Mouse (Mus musculus): ENCODE data around the gene Dclk1. TPM values are rescaled to one million over a fixed set of nuclear protein-coding genes. Genes with fewer than 3 reads are reported as not detected.

Gene Dclk1
- polyA plus RNA-seq, 1 experiment from 2014 or later, result 253 TPM

DNA sequence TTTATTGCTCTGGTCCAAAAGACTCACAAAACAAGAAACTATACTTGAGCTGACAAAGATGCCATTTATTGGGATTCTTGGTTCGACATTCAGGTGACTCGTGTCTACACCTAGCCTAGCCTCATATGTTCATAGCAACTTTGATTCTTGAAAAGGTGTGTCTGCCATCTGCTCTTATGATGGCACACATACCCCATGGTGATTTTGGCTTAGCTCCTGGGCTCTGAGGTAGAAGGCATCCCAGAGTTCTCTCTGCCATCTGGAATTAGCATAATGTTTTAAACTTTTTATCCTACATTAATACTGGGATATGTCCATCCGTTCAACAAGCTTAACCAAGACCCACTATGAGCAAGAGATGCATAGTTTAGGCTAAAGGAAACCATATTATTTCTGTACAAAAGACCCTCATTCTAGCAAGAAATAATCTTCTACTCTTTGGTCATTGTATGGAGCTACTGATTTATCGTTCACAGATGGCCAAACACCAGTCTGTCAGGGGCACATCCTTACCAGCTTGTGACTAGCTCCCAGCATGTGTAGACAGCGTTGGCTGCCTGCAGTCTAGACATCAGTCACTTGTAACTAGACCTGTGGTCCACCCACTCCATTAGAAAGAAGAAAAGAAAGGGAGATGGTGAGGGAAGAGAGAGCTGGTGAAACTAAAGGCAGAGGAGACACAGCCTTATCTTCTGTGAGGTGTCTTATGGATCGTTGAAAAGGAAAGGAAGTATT is 298.4 kb downstream of the Dclk1 start:
- Histone ChIP-seq H3K9me3 (no peaks in the 10 kb centered on the region), H3K27me3 (no peaks in the 10 kb centered on the region), H3K4me1 (peaks cover 34% of the 10 kb centered on the region), H3K4me3 (no peak overlapping the region), H3K4me2 (replicated peaks) (no peak overlapping the region), H3K27ac (replicated peaks) (0 out of 2 replicates have a peak overlapping the region, but pooled peaks have one; percentile 4), H3K36me3 (no peaks in the 10 kb centered on the region), H3K9ac (replicated peaks) (no peak overlapping the region)
- 0 out of 2 replicates have a peak, but pooled peaks have one; percentile 23 for ATAC-seq (replicated peaks)
- WGBS, result 80% methylated on average over 6 of the region's 6 CpGs

DNA sequence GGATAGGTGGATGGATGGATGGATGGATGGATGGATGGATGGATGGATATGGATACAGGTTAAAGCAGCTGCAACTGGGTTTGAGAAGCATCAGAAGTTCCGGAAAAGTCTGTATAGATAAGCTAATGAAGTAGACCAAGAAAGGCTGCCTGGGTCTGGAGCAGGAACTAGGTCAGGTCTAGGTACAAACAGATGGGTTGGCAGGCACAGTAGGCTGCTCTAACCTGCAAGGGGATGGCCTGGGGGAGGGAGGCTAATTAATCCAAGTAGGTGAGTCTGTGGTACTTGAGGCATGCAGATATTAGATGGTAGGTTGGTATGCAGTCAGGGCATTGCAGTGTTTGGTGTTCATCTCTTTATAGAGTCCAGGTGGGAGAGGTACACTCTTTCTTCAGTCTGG is 299.6 kb downstream of the Dclk1 start:
- H3K9ac ChIP-seq (replicated peaks), result no peak overlapping the region
- ATAC-seq (replicated peaks), result peak; percentile 28; the same call in 1 of the 2 replicates

DNA sequence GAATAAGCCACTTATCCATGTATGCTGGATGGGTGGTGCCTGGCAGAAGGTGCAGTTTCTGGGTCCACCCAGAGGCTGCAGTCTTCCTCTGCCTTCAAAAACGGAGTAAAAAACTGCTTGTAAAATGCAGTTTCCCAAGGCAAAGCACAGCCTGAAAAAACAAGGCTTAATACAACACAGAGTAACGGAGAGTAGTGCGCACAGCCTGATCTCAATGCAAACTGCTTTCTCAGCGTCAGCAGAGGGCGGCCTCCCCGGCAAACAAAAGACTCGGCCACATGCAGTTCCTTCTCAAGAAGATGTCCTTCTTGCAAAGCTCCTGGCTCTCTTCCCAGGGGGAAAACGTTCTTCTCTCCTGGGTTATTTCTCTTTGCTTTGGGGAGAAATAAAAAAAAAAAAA is 300.1 kb downstream of the Dclk1 start:
- Histone ChIP-seq H3K36me3 (no peaks in the 10 kb centered on the region), H3K4me1 (peaks cover 34% of the 10 kb centered on the region), H3K4me2 (replicated peaks) (peak overlapping the region; percentile 29), H3K4me3 (no peak overlapping the region), H3K9me3 (no peaks in the 10 kb centered on the region), H3K27ac (replicated peaks) (peak overlapping the region; percentile 53), H3K27me3 (no peaks in the 10 kb centered on the region), H3K9ac (replicated peaks) (peak overlapping the region; percentile 27; the same call in 1 of the 2 replicates)
- 1% methylated on average over 8 of the region's 8 CpGs for WGBS
- ATAC-seq (replicated peaks), result peak; percentile 69

More for the DNA sequence above, 299.6 kb downstream of the Dclk1 start:
- Histone ChIP-seq H3K27ac (replicated peaks) (peak overlapping the region; percentile 53; the same call in 1 of the 2 replicates), H3K4me2 (replicated peaks) (0 out of 2 replicates have a peak overlapping the region, but pooled peaks have one; percentile 29), H3K9me3 (no peaks in the 10 kb centered on the region), H3K4me3 (no peak overlapping the region), H3K27me3 (no peaks in the 10 kb centered on the region), H3K4me1 (peaks cover 34% of the 10 kb centered on the region), H3K36me3 (no peaks in the 10 kb centered on the region)
- WGBS, result 95% methylated on average over 1 of the region's 1 CpGs

DNA sequence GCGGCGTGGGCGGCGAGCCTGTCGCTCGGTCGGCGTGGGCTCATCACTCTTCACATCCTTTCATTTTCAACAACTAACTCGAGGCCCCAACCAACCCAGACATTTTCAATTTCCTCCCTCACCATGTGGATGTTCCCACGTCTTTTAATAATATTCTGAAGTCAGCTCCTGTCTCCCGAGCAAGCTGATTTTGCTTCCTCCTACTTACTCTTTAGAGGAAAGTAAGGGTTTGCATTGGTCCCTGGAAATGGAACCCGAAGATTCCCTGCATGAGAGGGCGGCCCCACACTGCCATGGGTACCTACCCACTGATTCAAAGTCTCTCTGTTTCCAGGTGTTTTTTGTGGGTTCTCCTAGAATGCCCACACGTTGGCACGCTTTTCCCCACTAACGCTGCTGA is 300.8 kb downstream of the Dclk1 start:
- Histone ChIP-seq H3K4me1 (peaks cover 34% of the 10 kb centered on the region), H3K9me3 (no peaks in the 10 kb centered on the region), H3K9ac (replicated peaks) (peak overlapping the region; percentile 27; the same call in 1 of the 2 replicates), H3K27me3 (no peaks in the 10 kb centered on the region), H3K4me2 (replicated peaks) (peak overlapping the region; percentile 29), H3K36me3 (no peaks in the 10 kb centered on the region), H3K4me3 (no peak overlapping the region), H3K27ac (replicated peaks) (peak overlapping the region; percentile 53)
- 70% methylated on average over 16 of the region's 16 CpGs for WGBS
- ATAC-seq (replicated peaks), result no peak

DNA sequence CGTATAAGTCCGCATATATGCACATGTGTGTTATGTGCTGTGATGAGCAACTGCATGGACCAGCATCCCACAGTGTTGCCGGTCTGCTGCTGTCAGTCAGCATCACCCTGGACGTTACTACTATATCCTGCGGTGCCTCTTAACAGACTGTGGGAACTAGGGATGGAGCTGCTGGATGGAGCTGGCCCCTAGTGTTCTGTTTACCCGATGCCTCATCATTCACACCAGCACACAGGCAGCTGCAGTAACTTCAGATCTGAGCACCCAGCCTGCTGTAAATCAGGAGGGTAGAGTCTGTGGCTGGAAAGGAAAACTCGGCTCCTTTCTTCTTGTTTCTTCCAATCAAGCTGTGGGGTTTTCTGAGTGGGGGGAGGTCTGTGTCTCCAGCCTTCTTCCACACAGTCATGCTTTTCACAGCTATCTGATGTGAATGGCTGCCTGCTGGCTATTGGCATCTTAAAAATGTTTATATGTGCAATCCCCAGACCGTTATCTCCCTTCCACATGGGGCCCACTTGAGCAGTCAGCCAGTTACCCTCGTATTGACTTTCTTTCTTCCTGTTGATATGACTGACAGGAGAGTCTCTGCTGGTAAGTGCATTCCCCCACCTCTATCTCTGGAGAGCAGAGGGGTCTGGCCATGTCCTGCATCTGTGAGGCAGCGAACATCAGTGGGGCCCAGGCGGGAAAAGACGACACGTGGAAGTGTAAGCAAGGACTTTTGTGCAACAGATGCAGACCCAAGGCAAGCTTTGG is 301.9 kb downstream of the Dclk1 start:
- Histone ChIP-seq H3K9me3 (no peaks in the 10 kb centered on the region), H3K27me3 (no peaks in the 10 kb centered on the region), H3K4me1 (peaks cover 34% of the 10 kb centered on the region), H3K9ac (replicated peaks) (no peak overlapping the region), H3K27ac (replicated peaks) (no peak overlapping the region), H3K36me3 (no peaks in the 10 kb centered on the region), H3K4me3 (no peak overlapping the region), H3K4me2 (replicated peaks) (no peak overlapping the region)
- 69% methylated on average over 13 of the region's 13 CpGs for WGBS
- no peak for ATAC-seq (replicated peaks)

DNA sequence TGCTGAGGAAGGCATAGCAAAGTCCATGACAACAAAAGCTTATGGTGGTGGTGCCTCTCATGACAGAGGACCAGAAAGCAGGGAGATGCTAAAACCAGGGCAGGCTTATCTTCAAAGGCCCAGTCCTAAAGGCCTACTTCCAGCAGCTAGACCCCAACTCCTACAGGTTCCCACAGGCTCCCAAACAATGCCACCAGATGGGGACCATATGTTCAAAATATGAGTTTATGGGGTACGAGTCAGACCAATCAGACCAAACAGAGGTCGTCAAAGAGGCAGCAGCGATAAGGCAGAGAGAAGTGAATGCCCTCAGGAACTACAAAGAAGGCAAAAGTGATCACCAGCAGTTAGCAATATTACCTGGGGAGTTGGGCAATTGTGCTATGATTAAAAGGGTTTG is 303.1 kb downstream of the Dclk1 start:
- Histone ChIP-seq H3K4me1 (peaks cover 26% of the 10 kb centered on the region), H3K9ac (replicated peaks) (no peak overlapping the region), H3K9me3 (no peaks in the 10 kb centered on the region), H3K36me3 (no peaks in the 10 kb centered on the region), H3K4me2 (replicated peaks) (no peak overlapping the region), H3K4me3 (no peak overlapping the region), H3K27ac (replicated peaks) (no peak overlapping the region), H3K27me3 (no peaks in the 10 kb centered on the region)
- WGBS, result 83% methylated on average over 3 of the region's 3 CpGs
- no peak for ATAC-seq (replicated peaks)

DNA sequence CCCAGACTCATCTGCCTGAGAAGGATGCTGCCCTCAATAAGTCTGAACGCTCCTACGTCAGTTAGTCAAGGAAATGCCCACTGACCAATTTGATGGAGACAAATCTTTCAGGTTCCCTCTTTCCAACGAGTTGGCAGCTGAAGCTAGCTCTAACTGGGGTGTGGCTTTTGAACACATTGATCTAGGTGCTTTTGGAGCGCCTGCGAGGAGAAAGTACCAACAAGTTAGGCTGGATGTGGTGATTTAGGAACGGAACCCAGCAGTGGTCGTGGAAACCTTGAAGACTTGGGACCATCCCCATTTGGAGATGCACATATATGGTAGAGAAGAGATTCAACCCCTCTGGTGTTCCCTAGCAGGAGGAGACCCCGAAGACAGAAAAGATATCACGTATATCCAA is 303.8 kb downstream of the Dclk1 start:
- Histone ChIP-seq H3K27ac (replicated peaks) (no peak overlapping the region), H3K9me3 (no peaks in the 10 kb centered on the region), H3K4me2 (replicated peaks) (no peak overlapping the region), H3K4me3 (no peak overlapping the region), H3K27me3 (no peaks in the 10 kb centered on the region), H3K4me1 (peaks cover 20% of the 10 kb centered on the region), H3K9ac (replicated peaks) (no peak overlapping the region), H3K36me3 (no peaks in the 10 kb centered on the region)
- ATAC-seq (replicated peaks), result no peak
- WGBS, result 90% methylated on average over 9 of the region's 9 CpGs

DNA sequence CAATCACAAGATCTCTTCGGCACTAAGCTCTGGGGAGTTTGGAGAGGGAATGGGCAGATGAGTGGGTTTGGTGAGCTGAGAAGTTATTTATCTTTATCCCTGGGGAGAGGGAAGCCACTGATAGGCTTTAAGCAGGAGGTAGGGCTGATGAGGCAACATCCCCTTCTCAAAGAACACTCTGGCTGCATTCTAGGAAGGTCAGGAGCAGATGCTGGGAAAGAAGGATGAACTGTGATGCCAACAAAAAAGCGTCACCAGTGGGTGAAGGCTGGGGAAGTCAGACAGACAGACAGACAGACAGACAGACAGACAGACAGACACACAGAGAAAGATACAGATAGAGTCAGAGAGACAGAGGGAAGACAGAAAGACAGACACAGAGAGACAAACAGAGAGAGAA is 304.9 kb downstream of the Dclk1 start:
- no peaks in the 10 kb centered on the region for H3K9me3 ChIP-seq
- WGBS, result 75% methylated on average over 2 of the region's 2 CpGs
- no peak for ATAC-seq (replicated peaks)

DNA sequence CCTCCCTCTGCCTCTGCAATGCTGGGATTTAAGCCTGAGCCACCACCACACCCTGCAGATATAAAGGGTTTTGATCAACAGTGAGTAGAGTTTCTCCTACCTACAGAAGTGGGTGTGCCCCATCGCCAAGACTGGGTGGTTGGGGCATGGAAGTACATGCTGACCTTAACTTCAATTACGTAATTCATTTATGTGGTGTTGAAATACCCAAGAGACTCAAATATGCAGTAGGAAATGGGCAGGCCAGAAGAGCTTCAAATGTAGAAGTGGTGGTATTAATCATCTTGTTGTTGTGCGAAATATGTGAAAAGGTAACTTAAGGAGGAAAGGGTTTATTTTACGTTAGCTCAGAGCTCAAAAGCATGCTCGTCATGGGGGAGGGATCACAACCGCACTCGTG is 307.2 kb downstream of the Dclk1 start:
- Histone ChIP-seq H3K27ac (replicated peaks) (no peak overlapping the region), H3K4me1 (no peaks in the 10 kb centered on the region), H3K4me3 (no peak overlapping the region), H3K9me3 (no peaks in the 10 kb centered on the region), H3K9ac (replicated peaks) (no peak overlapping the region), H3K4me2 (replicated peaks) (no peak overlapping the region), H3K27me3 (no peaks in the 10 kb centered on the region), H3K36me3 (no peaks in the 10 kb centered on the region)
- no peak for ATAC-seq (replicated peaks)
- 93% methylated on average over 7 of the region's 7 CpGs for WGBS

More for the DNA sequence above, 304.9 kb downstream of the Dclk1 start:
- Histone ChIP-seq H3K27me3 (no peaks in the 10 kb centered on the region), H3K4me1 (peaks cover 16% of the 10 kb centered on the region), H3K36me3 (no peaks in the 10 kb centered on the region), H3K9ac (replicated peaks) (no peak overlapping the region), H3K4me2 (replicated peaks) (no peak overlapping the region), H3K4me3 (no peak overlapping the region), H3K27ac (replicated peaks) (no peak overlapping the region)

DNA sequence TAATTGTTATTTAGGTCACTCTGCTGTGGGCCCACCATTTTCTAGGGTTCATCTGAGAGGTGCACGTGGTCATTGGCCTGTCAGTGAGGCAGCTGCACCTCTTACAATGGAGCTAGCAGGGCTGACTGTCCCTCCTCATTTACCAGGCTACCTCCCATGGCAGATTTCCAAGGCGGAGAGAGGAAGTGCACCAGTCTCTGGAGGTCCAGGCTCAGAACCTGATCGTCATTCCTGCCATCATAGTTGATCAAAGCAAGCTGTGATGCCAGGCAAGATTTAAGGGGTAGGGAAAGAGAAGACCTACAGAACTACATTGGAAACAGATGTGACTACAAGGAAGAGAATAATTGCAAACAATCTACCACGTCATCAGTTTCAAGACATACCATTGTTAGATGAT is 308.8 kb downstream of the Dclk1 start:
- no peaks in the 10 kb centered on the region for H3K9me3 ChIP-seq
- H3K4me1 ChIP-seq, result no peaks in the 10 kb centered on the region
- H3K9ac ChIP-seq (replicated peaks), result no peak overlapping the region
- no peaks in the 10 kb centered on the region for H3K36me3 ChIP-seq
- H3K27ac ChIP-seq (replicated peaks), result no peak overlapping the region
- ATAC-seq (replicated peaks), result no peak
- H3K27me3 ChIP-seq, result no peaks in the 10 kb centered on the region
- H3K4me3 ChIP-seq, result no peak overlapping the region
- 75% methylated on average over 4 of the region's 4 CpGs for WGBS
- H3K4me2 ChIP-seq (replicated peaks), result no peak overlapping the region

DNA sequence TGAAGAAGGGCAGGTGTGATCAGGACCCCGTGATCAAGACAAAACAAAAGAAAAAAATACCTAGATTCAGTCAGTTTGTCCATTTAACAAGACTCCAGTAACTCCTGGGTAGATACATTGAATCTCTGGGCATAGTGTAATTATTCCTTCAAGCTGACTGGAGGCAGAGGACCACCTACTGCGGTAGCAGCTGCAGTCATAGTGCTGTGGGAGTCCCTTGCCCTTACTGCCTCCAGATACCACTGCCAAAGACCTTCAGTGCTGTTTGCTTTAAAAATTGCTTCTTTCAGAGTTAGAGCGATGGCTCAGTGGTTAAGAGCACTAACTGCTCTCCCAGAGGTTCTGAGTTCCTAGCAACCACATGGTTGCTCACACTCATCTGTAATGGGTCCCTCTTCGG is 309.7 kb downstream of the Dclk1 start:
- ATAC-seq (replicated peaks), result no peak
- Histone ChIP-seq H3K9me3 (no peaks in the 10 kb centered on the region), H3K4me1 (no peaks in the 10 kb centered on the region), H3K4me2 (replicated peaks) (no peak overlapping the region), H3K4me3 (no peak overlapping the region), H3K36me3 (no peaks in the 10 kb centered on the region), H3K27me3 (no peaks in the 10 kb centered on the region), H3K27ac (replicated peaks) (no peak overlapping the region), H3K9ac (replicated peaks) (no peak overlapping the region)
- 87% methylated on average over 4 of the region's 4 CpGs for WGBS

DNA sequence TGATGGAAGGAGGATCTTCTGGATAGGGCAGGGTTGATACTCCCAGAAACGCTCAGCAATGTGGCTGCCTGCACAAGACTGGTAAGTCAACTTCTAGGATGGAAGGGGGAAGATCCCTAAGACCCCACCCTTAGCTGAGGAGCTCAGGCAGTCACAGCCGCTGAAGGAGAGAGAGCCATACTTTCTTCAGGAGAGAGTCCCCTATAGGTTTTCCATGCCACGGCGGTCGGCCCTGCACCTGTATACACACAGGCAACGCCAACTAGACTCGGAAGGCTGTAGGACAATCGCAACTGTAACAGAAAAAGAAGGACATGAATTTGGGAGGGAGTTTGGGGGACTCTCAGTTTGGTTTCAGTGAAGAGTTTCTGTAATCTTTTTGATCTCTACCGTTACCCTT is 310.9 kb downstream of the Dclk1 start:
- WGBS, result 94% methylated on average over 9 of the region's 9 CpGs
- Histone ChIP-seq H3K9me3 (no peaks in the 10 kb centered on the region), H3K27me3 (no peaks in the 10 kb centered on the region), H3K4me2 (replicated peaks) (no peak overlapping the region), H3K36me3 (no peaks in the 10 kb centered on the region), H3K4me1 (no peaks in the 10 kb centered on the region), H3K27ac (replicated peaks) (no peak overlapping the region), H3K9ac (replicated peaks) (no peak overlapping the region), H3K4me3 (no peak overlapping the region)
- ATAC-seq (replicated peaks), result no peak
